Mouse (Mus musculus) adrenal gland, postnatal 25 days (tissue): Measurements from ENCODE around the gene Zfp422. TPM values are rescaled to one million over a fixed set of nuclear protein-coding genes. Genes with fewer than 3 reads are reported as not detected.
"Not testable (repeated sequence)": the region's sequence is repeated elsewhere in the genome, so short reads cannot be mapped to it uniquely, and the experiment has no call there.

Experiments
- DNase-seq: peaks from one replicate; pipeline ENCODE4 v3.0.0; 2021; ENCODE audit warnings: mixed read lengths
- total RNA-seq: library from RNA; stranded (reverse); gene quantifications from 2 replicates; pipeline ENCODE4 v1.2.3, GENCODE M21; 2021

Zfp422 gene
- total RNA-seq, 1 experiment from 2014 or later, result 24.6 TPM

GRCm38 (mm10) chr6:116649811-116650210, 21.0 kb upstream of the Zfp422 start:
- no peak for DNase-seq

GRCm38 (mm10) chr6:116647763-116648162, 19.0 kb upstream of the Zfp422 start:
- DNase-seq, result peak; percentile 40

DNA sequence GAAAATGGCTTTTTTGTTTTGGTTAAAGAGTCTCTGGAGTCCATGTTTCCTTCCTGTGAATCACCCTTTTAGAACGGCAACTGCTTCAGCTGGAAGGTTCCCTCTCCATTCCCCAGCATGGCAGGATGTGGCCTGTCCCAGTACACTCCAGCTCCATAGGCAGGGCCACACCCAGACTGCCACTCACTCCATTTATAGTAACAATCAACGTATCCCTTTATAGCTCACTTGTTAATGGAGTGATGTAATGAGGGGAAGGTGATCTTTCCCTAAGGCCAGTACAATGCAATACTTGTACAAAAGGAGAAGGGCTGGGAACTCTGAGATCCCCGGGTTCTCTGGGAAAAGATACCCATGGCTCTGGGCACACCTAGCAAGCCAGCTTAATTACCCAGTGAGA, 15.5 kb upstream of the Zfp422 start:
- no peak for DNase-seq

- DNase-seq, result no peak
These were observed 15.1 kb upstream of the Zfp422 start for GRCm38 (mm10) chr6:116643881-116644280.

- no peak for DNase-seq
These were observed 14.1 kb upstream of the Zfp422 start for GRCm38 (mm10) chr6:116642942-116643341.

DNA sequence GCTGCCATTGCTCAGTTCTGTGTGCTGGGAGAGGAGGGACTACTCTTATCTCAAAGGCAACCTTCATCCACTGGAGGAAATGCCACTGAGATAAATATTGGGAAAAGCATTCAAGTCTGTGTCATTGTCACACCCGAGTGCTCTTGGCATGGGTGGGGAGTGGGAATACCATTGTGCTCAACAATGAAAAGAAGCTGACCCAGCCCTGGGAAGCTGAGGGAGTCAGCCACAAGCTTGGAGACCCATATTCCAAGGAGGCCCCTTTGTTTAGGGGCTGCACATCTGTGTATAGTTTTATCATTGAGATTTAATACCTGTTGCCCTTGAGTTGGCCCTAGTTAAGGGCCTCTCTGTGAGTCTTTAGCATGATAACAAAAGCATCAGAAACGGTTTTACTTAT, 10.9 kb upstream of the Zfp422 start:
- no peak for DNase-seq

DNA sequence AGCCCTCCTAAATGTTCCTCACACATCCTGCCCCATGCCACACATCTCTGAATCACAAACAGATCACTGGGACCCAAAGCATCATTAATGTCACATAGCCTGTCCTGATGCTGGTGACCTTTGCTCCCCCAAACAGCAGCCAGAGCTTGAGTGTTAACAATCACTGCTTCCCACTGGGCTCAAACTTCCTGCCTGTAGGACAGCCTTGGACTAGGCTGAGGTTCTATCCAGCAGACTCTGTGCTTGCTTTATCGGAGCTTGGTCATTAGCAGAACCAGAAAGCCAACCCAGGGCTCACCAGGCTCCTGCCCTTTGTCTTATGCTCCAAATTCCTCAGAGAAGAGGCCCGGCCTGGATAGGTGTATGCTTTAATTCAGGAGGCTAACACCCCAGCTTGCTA, 10.1 kb upstream of the Zfp422 start:
- no peak for DNase-seq

- DNase-seq, result no peak
These were observed 8.7 kb upstream of the Zfp422 start for GRCm38 (mm10) chr6:116637496-116637895.

DNA sequence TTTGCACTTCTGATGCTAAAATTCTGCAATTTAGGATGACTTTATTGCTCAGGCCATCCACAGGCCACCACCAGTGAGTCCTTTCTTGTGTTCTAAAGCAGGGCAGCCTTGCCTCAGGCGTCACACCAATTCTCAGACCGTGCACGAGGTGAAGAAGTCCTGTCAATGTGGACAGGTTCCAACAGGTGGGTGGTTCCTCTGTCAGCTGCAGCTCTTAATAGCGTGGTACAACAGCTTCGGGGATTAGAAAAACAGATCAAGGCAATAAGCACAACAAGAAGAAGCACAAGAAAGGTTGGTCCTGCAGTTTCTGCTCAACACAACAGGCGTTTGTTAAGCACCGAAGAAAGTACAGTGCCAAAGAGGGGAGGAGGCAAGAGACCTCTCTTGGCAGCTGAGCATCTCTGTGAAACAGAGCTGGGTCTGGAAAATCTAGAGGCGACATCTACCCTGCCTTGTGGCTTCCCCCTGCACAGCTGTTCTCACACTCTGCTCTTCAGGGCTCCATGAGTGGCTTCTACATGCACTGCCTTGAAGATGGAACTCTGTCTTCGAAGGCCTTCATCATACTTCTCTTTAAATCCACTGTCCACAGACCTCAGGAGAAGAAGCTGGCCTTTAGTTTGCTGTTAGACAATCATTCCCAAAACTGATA, 7.9 kb upstream of the Zfp422 start:
- no peak for DNase-seq

DNA sequence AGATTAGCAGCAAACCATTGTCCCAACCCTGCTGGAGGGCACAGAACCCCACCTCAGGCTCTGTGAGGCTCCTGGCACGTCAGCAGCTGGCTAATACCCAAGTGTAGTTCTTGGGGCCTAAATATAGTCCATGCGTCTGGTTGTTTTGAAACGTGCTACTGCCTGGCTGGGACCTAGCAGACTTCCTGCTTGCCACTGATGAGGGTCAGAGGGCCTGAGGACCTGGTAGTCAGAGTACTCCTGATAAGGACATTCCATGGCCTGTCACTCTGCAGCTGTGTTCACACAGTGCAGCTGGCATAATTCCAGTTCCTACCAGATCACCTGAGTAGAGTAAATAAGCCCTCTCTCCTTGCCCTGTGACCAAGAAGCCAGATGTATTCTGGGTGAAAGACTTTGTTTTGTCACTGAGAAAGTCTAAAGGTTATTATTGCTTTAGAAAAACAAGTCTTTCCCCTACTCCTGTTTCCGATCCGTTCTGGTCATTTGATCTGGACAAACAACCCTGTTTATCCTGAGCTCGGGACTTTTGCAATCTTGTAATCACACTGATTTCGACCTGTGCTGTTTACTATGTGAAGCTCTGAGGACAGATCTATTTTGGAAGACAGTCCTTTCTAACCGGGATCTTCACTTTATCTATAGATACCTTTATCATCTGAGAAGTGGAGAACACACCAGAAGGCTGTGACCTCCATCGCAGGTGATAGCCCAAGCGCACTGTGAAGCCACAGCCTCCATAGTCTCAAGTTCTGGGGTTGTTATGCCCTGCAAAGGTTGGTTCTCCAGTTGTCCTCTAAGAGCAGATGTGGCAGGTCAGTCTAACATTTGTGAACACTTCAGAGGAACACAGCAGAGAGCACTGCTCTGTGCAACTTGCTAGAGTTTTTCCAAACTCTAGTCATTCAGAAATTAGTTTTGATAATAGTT, 6.7 kb upstream of the Zfp422 start:
- DNase-seq, result peak; percentile 51

GRCm38 (mm10) chr6:116633741-116634695, 5.2 kb upstream of the Zfp422 start:
- DNase-seq, result no peak

DNA sequence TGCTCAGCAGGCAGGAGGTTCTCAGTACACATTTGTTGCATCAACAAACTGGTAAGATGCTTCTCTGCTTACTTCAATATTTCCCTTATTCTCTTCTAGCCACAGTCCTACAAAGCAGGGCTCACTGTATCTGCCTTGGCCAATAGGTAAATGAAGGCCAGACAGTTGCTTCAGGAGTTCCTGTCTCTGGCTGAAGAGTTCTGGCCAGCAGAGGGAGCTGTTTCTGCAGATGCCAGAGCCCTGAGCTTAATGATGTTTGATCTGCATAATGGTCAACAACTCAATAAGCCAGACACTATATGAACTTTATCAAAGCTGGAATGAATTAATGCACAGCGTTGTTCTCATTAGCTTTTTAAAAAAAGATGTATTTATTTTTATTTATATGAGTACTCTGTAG, 3.3 kb upstream of the Zfp422 start:
- DNase-seq, result peak; percentile 84

DNA sequence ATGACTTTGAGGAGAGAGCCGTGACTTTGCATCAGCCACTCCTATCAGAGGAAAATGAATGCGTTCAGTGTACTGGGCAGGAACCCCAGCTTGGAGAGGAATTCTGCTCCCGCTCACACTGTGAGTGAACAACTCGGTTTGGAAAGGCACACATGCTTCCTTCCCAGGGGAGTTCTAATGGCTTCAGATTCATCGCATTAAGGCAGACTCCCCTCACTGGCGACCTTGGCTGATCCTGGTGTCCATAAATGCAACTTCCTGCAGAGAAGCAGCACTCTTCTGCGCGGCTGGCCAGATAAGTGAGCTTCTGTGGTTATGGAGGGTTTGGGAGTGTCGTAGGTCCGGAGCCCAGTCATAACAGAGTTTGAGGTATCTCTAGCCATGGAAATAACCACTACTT, 967 bp upstream of the Zfp422 start:
- no peak for DNase-seq

- DNase-seq, result no peak
These were observed 704 bp downstream of the Zfp422 start for GRCm38 (mm10) chr6:116628095-116628494.

GRCm38 (mm10) chr6:116626417-116626816, 2.4 kb downstream of the Zfp422 start:
- not testable (repeated sequence) for DNase-seq

- no peak for DNase-seq
These were observed 7.3 kb downstream of the Zfp422 start for GRCm38 (mm10) chr6:116621318-116622023.

- DNase-seq, result no peak
These were observed 10.7 kb downstream of the Zfp422 start for GRCm38 (mm10) chr6:116618073-116618472.

DNA sequence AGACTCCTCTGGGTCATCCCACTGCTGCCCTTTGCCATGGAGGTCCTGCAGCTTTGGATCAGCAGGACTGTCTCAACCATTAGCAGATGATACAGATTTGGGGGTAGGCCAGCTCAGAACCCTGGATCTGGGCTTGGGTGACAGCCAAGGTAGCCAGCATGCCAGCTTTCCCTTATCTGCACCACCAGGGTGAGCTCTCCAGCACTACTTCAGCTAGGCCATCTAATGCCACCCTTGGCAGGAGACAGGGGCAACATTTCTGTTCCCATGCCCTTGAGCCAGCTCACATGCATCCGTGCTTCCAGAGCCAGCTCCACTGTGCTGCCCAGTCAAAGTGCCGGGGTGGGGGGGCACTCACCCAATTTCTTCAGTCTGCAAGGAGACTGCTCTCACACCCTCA, 13.1 kb downstream of the Zfp422 start:
- DNase-seq, result no peak

DNA sequence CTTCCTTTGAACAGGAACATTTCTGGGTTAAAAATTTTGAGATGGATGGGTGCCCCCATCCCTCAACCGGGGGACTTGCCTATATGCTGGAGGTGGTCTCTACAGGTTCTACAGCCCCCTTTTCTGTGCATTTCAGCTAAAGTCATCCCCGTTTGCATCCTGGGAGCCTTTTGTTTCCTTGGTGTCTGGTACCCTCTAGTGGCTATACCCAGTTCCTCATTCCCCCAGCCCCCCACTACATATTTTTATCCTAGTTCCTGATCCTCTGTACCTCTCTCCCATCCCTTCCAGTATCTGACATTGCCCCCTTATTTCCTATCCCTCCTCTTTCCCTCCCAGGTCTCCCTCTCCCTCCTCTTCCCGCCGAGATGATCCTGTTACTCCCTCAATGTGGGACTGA, 21.6 kb downstream of the Zfp422 start:
- DNase-seq, result no peak

DNA sequence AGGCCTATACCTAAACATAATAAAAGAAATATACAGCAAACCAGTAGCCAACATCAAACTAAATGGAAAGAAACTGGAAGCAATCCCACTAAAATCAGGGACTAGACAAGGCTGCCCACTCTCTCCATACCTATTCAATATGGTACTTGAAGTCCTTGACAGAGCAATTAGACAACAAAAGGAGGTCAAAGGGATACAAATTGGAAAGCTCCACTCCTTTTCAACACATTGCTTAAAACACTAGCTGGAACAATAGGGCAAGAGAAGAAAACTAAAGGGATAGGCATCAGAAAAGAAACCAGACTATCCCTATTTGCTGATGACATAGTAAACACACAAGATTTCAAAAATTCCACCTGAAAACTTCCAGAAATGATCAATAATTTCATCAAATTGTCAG, 27.8 kb downstream of the Zfp422 start:
- not testable (repeated sequence) for DNase-seq

DNA sequence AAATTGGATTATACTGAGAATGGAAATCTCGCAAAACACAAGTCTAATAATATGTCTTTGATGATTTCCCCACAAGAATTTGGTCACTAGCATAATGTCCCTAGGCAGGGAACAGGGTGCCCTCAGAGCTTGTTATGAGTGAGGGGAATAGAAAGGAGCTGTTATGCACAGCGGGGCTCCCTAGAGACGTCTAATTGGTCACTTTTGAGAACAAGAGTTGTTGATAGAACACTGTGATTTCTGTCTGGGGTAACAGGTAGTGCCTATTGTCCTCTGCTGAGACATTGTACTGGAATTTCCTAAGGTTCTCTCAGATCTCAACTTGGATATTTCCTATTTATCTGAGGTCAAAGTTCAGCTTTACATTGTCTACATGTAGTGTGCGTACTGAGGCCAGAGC, 44.7 kb downstream of the Zfp422 start, which contains the start of gene Olfr215:
Gene Olfr215 (minus strand): TSS at position 101 of the 400 bp plus-strand sequence.
- DNase-seq, result no peak
